Mouse (Mus musculus) urinary bladder, postnatal 36 days (tissue): ENCODE measurements around the gene Park7.
"Not testable (repeated sequence)": the region's sequence is repeated elsewhere in the genome, so short reads cannot be mapped to it uniquely, and the experiment has no call there.

Experiments used
- DNase-seq, 2 experiments: peaks; one replicate each; pipeline ENCODE4 v3.0.0; 2022; ENCODE audit warnings: low spot score in 2 of 2, mixed read lengths in 1 of 2

The Park7 gene

GRCm38 (mm10) chr4:150910164-150910951 lies 3.9 kb downstream of the Park7 start:
- no peak for DNase-seq

GRCm38 (mm10) chr4:150909451-150910156 lies 4.6 kb downstream of the Park7 start:
- peak; percentile 98 to 99 for DNase-seq

GRCm38 (mm10) chr4:150908512-150908911 lies 5.7 kb downstream of the Park7 start:
- DNase-seq, result not testable (repeated sequence)

- DNase-seq, result no peak
Observed at GRCm38 (mm10) chr4:150907099-150907498, 7.1 kb downstream of the Park7 start.

GRCm38 (mm10) chr4:150903091-150903742 lies 11.0 kb downstream of the Park7 start:
- no peak for DNase-seq

GRCm38 (mm10) chr4:150902062-150902461 lies 12.2 kb downstream of the Park7 start:
- DNase-seq, result no peak

GRCm38 (mm10) chr4:150901651-150902050 lies 12.6 kb downstream of the Park7 start:
- DNase-seq, result peak; percentile 49 to 77

GRCm38 (mm10) chr4:150900486-150900885 lies 13.8 kb downstream of the Park7 start:
- DNase-seq, result no peak

- peak; percentile 54 to 66 for DNase-seq
Observed at GRCm38 (mm10) chr4:150898716-150899365, 15.4 kb downstream of the Park7 start.

GRCm38 (mm10) chr4:150896896-150897624 lies 17.2 kb downstream of the Park7 start:
- DNase-seq, result no peak

- DNase-seq, result no peak
Observed at GRCm38 (mm10) chr4:150894718-150895501, 19.3 kb downstream of the Park7 start.

GRCm38 (mm10) chr4:150891308-150891707 lies 22.9 kb downstream of the Park7 start:
- DNase-seq, result no peak

- peak; percentile 26 to 54 for DNase-seq
Observed at GRCm38 (mm10) chr4:150889955-150890315, 24.3 kb downstream of the Park7 start.

GRCm38 (mm10) chr4:150889273-150889954 lies 24.8 kb downstream of the Park7 start:
- no peak for DNase-seq

GRCm38 (mm10) chr4:150888492-150888891 lies 25.7 kb downstream of the Park7 start:
- DNase-seq, result no peak

GRCm38 (mm10) chr4:150887903-150888302 lies 26.3 kb downstream of the Park7 start:
- no peak for DNase-seq

GRCm38 (mm10) chr4:150882632-150883031 lies 31.6 kb downstream of the Park7 start:
- no peak for DNase-seq

- no peak for DNase-seq
Observed at GRCm38 (mm10) chr4:150880364-150880763, 33.9 kb downstream of the Park7 start.

- no peak for DNase-seq
Observed at GRCm38 (mm10) chr4:150879631-150880030, 34.6 kb downstream of the Park7 start.

- no peak for DNase-seq
Observed at GRCm38 (mm10) chr4:150875393-150875792, 38.8 kb downstream of the Park7 start.
